Mouse (Mus musculus) kidney, adult 2 months (tissue): ENCODE data around the gene Cd48.

Experiments used
- CTCF ChIP-seq: fragments of 200-500 bp; conservative IDR thresholded peaks from 2 replicates; pipeline ENCODE4 v1.5.1; 2011; ENCODE audit warnings: low read depth, mild to moderate bottlenecking, control low read depth, low read length, moderate library complexity, mixed read lengths; ENCODE audit not compliant: insufficient read depth, insufficient read length
- POLR2A ChIP-seq: fragments of 200-500 bp; IDR thresholded peaks from one replicate; pipeline ENCODE4 v1.6.1; 2011; ENCODE audit warnings: low read depth, low read length, control low read depth

DNA sequence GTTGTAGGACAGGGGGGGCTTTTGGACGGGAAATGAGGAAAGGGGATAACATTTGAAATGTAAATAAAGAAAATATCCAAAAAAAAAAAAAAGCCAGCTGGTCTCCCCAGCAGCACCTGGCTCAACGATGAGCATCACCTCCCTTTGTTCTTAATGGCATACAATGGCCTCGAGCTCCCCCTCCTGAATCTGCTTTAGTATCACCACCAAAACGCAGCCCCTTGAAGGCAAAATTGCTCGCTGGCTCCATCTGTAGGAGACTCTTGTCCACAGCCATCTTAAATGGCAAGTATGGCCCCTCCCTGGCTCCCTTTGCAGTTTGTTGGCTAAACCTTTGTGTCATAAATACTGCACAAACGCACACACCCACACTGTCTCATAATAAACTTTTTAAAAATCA lies 17.2 kb downstream of the Cd48 start:
- TF ChIP-seq CTCF (0 out of 2 replicates have a peak, but pooled peaks have one; percentile 9), POLR2A (no peak)
